Mouse (Mus musculus) right cerebral cortex, postnatal 14 days (tissue): ENCODE data around the gene Fbxo9.
"Not testable (repeated sequence)": the region's sequence is repeated elsewhere in the genome, so short reads cannot be mapped to it uniquely, and the experiment has no call there.

ENCODE experiments used
- DNase-seq: peaks from one replicate; pipeline ENCODE4 v3.0.0; 2022

The Fbxo9 gene

GRCm38 (mm10) chr9:78108796-78109239, at the start of gene Fbxo9, which contains the start of gene Ick:
Gene Fbxo9 (minus strand): TSS chr9:78109065.
Gene Ick (plus strand): TSS chr9:78109192.
- DNase-seq: peak; percentile 77

- no peak for DNase-seq
Measured at GRCm38 (mm10) chr9:78157221-78157620, 48.4 kb upstream of the Fbxo9 start.

DNA sequence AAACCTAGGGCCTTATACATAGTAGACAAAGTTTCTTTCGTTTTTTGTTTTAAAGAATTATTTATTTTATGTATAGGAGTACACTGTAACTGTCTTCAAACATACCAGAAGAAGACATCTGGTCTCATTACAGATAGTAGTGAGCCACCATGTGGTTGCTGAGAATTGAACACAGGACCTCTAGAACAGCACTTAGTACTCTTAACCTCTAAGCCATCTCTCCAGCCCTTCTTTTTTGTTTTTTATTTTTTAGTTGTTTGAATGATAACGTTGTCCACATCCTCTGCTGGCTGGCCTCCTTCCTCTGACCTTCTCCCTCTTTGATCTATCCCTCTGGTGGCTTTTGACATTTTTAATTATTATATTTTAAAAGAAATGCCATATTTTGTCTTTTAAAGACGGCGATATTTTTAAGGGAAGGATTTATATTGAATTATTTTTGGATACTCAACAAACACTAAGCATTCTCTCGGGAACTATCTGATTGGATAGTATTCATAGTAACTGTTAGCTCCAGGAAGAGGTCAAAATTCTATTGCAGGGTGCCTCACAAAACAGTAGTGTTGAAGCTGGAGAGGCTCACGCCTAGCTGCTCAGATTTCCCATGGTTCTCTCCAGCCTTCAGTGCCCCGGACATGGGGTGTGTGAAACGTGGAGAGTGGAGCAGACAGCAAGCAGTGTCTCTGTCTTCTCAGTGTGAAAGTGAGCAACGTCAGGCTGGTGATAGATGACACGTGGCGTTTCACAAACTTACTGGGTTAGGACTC, 45.5 kb upstream of the Fbxo9 start:
- DNase-seq: no peak

GRCm38 (mm10) chr9:78149770-78150169, 40.9 kb upstream of the Fbxo9 start:
- not testable (repeated sequence) for DNase-seq

DNA sequence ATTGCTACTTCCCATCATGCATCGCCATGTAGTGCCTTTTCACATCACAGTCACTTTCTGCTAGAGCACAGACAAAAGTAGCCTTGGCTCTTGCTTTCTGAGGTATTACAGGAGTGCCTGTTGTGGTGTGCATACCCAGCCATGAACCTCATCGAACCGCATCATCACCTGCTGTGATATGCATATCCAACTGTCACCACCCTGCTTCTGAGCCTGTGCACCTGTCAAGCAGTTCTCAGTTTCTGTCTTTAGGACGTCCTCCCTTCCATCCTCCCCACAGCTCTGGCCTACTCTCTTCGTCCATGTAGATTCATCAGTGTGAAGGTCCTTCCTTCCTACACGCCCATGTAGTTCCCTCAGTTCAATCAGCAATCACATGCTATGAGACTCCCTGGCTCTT, 39.3 kb upstream of the Fbxo9 start:
- no peak for DNase-seq

GRCm38 (mm10) chr9:78146627-78147026, 37.8 kb upstream of the Fbxo9 start:
- DNase-seq: peak; percentile 38

- DNase-seq: no peak
Measured at GRCm38 (mm10) chr9:78146099-78146498, 37.2 kb upstream of the Fbxo9 start.

- no peak for DNase-seq
Measured at GRCm38 (mm10) chr9:78139463-78139862, 30.6 kb upstream of the Fbxo9 start.

DNA sequence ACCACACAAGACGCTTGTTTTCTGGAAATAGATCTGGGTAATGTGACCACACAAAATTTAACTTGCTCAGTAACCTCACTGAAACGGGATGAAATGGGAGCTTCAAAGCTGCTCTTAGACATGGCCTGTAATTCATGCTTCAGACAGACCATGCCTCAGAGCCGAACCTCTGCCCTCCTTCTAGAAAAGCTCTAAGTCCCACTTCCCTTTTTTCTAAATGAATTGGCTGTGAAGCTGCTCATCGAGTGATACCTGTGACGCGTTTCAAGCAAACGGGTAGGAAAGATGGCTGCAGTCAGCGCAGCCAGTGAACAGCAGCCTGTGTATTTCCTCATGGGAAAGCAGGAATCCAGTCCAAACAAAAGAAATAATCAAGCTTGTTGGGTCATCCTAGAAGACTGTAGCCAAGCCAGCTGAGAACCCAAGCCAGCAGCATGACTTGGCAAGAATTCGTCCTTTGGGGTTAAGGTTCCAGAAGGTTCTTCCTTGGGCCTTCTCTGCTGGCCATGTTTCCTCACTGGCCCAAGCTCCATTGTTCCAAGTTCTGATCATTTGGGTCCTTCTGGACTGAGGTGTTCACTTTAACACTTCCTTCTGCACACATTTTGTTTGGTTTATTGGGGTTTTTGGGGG, 29.3 kb upstream of the Fbxo9 start:
- DNase-seq: no peak

DNA sequence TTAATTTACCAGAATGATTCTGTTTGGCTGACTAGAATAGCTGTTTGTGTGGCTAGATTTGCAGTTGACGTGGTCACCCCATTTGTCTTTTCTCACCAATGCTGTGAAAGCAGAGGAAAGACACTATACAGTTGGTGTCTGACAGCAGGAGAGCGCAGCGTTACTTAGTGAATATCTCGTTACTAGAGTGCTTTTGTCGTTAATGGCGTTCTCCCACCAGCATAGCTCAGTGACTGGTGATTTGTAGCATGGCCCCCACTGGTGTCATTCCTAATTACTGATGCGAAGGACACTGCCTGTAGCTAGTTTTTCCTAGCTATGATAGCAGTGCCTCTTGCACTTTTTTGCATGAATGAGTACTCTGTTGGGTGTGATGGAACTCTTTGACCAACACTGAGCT, 26.8 kb upstream of the Fbxo9 start:
- no peak for DNase-seq

DNA sequence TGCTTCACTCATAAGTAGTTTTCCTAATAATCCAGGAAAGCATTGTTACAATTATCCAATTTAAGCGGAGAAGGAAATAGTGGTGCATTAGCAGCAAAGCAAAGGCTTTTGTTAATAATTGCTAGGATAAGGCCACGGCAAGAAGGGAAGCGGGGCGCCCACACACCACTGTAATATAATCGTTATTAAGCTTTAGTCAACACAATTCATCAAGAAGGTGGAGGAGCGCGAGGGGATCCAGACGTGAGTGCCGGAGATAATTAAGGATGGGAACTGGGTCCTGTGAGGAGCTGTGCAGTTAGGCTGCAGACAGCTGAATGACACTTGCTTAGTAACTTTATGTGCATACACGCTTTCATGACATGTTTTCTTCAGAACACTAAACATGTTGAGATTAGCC, 17.8 kb upstream of the Fbxo9 start:
- DNase-seq: no peak

GRCm38 (mm10) chr9:78126007-78126406, 17.1 kb upstream of the Fbxo9 start:
- DNase-seq: no peak

DNA sequence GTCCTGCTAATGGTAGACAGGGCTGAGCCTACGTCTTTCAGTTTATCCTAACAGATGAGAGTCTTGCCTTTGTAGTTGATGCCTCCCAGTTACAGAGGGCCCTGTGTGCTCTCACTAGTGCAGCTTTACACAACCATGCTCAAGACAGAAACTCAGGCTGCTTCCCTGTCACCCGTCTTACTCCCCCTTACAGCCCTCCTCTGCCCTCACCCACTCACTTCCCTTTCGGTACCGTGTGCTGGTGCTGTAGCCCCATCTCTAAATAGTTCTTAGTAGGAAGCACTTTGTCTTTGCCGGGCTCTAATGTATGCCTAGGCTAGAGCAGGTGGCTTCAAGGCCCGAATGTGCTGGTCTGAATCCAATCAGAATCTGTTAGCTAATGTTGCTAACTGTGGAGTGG, 15.4 kb upstream of the Fbxo9 start:
- no peak for DNase-seq

DNA sequence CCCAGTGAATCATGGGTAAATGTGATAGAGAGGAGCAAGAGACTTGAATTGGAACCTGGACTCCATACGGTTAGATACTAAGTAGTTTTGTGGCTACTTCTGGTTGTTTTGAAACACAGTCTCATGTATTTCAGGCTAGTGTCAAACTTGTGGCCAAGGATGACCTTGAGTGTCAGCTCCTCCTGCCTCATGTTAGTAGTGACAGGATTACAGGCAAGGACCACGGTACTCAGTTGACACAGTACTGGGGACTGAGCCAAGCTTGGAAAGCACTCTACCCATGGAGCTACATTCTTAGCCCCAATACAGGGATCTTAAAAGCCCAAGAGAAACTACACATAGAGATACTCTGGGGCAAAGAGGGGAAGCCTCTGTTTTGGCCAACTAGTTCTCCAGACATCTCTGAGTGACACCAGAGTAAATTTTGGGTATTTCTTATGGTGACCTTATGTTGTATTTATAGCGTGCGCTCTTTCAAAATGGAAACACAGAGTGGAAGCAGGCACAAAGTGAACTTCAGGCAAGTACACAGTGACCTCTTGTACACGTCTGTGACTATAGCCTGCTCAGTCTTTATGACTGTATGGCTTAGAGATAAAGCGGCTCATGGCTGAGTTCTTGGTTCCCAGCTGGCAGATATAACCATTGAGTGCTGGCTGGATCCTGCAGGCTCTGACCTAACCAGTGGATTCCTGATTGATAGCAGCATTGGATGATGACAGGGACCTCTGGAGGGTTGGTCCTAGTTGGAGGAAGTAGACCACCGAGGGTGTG, 14.3 kb upstream of the Fbxo9 start:
- no peak for DNase-seq

DNA sequence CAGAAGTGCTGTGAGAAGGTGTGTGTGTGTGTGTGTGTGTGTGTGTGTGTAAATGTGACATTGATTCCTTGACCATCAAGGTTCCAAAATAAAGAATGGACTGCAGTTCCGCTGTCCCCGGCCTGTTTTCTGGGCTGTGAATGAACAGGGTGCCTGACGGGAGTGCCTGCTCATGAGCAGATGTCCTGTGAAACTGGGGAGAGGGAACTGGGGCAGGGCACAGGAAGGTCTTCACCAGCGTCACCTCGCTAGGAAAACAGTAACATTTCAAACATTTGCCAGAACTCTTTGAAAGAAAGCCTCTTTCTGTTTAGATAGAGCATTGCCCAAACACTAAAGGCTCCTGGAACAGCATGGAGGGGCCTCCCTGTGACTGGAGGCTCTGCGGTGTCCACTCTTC, 13.1 kb upstream of the Fbxo9 start:
- DNase-seq: no peak

DNA sequence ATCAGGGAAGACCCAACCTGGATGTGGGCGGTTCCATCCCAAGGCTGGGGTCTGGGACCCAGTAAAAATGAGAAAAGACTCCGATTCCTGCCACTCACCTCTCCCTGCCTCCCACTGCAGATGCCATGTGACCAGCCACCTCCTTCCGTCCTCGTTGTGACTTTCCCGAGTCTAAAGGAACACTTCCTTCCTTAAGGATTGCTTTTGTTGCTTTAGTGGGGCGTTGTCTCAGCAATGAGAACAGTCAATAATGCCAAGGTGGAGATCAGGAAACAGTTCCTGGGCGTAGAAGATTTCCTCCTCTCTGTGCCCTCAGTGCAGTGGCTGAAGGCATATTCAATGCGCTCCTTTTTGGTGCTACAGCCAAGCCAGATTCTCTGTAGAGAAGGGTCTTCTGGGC, 12.5 kb upstream of the Fbxo9 start:
- DNase-seq: no peak

DNA sequence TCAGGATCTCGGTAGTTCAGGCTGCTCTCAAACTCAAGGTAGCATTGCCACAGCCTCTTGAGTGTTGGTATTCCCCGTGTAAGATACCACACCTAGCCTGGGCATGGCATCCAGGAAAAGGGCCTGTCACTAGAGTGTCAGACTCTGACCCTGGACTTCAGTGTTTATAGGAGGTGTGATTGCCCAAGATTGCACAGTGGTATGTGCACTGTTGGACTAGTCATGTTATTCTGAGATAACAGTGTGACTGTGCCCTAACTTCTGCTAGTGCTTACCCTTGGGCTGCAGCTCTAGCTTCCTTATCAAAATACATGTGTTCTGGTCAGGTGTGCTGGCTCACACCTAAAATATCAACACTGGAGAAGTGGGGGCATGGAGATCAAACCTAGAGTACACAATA, 8.8 kb upstream of the Fbxo9 start:
- DNase-seq: no peak

DNA sequence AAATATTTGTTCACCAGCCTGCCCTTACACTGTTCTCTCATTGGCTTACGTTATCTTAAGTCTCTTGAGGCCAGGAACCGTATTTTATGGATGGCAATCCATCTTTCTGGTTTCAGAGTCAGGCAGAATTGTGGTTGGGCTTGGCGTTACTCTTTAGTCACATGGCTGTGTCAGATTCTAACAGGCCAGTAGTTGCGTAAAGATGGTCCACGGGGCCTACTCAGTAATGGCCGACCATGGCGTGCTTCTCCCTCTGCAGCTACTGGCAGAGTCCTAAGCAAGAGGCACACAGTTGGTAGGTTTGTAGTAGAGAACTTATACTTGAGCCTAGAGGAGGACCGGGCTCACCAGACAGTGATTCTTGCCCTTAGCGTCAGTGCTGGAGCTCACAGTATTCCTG, 6.9 kb upstream of the Fbxo9 start:
- no peak for DNase-seq

GRCm38 (mm10) chr9:78113538-78113885, 4.6 kb upstream of the Fbxo9 start:
- DNase-seq: no peak

- DNase-seq: peak; percentile 89
Measured at GRCm38 (mm10) chr9:78112770-78113537, 4.1 kb upstream of the Fbxo9 start.

- DNase-seq: no peak
Measured at GRCm38 (mm10) chr9:78111456-78111855, 2.6 kb upstream of the Fbxo9 start.

DNA sequence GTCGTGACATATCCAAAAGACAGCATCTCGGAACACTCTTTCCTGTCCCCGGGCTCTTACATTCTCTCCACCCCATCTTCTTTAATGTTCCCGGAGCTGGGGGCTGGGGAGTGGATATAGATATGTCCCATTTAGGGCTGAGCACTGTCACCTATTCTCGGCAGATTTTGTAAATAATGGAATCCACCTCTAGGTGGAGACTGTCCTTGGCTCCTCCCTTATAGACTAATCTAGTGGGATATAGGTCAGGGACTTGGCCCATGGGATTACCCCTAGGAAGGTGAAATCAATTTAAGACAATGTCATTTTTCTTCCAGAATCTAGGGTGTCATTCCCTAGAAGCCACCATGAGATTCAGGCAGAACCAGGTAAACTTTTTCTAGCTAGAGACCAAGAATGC, 791 bp upstream of the Fbxo9 start:
- no peak for DNase-seq
